Mouse (Mus musculus) small intestine, adult 2 months (tissue): Measurements from ENCODE around the gene Spag17. TPM values are rescaled to one million over a fixed set of nuclear protein-coding genes. Genes with fewer than 3 reads are reported as not detected.

Source experiments
- H3K27ac ChIP-seq: fragments of 200-500 bp; 2 replicates; pipeline ENCODE4 v1.5.1; 2012; ENCODE audit warnings: low read depth, low read length, control low read depth, inconsistent platforms; ENCODE audit not compliant: insufficient read depth
- H3K27me3 ChIP-seq: fragments of 200-500 bp; 2 replicates; pipeline ENCODE4 v1.6.1; 2012; ENCODE audit warnings: mild to moderate bottlenecking, moderate library complexity, low read length, inconsistent platforms; ENCODE audit not compliant: control insufficient read depth, insufficient read depth
- H3K36me3 ChIP-seq: fragments of 200-500 bp; 2 replicates; pipeline ENCODE4 v1.6.1; 2012; ENCODE audit warnings: mild to moderate bottlenecking, low read length, control low read depth, inconsistent platforms; ENCODE audit not compliant: control insufficient read depth, insufficient read depth
- H3K4me1 ChIP-seq: fragments of 200-500 bp; 2 replicates; pipeline ENCODE4 v1.6.1; 2012; ENCODE audit warnings: low read length, inconsistent platforms, mixed read lengths; ENCODE audit not compliant: control insufficient read depth, insufficient read depth, insufficient read length
- H3K4me3 ChIP-seq: fragments of 200-500 bp; 2 replicates; pipeline ENCODE4 v1.5.1; 2012; ENCODE audit warnings: low read depth, mild to moderate bottlenecking, control low read depth, inconsistent platforms, low read length, moderate library complexity
- CTCF ChIP-seq: fragments of 200-500 bp; IDR thresholded peaks from 2 replicates; pipeline ENCODE4 v1.5.1; 2012; ENCODE audit warnings: low read depth, mild to moderate bottlenecking, control low read depth, inconsistent platforms, low read length, moderate library complexity, mixed read lengths; ENCODE audit not compliant: insufficient replicate concordance, insufficient read length; ENCODE audit errors: extremely low read depth
- POLR2A ChIP-seq: fragments of 200-500 bp; IDR thresholded peaks from 2 replicates; pipeline ENCODE4 v1.6.1; 2012; ENCODE audit warnings: low read depth, mild to moderate bottlenecking, control low read depth, inconsistent platforms, low read length, moderate library complexity
- WGBS: fragments of 180-500 bp; shearing (Covaris S2); methylation state at CpG from one replicate; pipeline ENCODE4 v1.1.7; 2018; 5-methylcytosine and 5-hydroxymethylcytosine counted together
- polyA plus RNA-seq: library from polyadenylated mRNA; depleted of rRNA; stranded (reverse); fragments of >200 nt; gene quantifications from 2 replicates; pipeline ENCODE4 v1.2.3, GENCODE M21; 2012

The Spag17 gene
- polyA plus RNA-seq, 1 experiment = not detected

DNA sequence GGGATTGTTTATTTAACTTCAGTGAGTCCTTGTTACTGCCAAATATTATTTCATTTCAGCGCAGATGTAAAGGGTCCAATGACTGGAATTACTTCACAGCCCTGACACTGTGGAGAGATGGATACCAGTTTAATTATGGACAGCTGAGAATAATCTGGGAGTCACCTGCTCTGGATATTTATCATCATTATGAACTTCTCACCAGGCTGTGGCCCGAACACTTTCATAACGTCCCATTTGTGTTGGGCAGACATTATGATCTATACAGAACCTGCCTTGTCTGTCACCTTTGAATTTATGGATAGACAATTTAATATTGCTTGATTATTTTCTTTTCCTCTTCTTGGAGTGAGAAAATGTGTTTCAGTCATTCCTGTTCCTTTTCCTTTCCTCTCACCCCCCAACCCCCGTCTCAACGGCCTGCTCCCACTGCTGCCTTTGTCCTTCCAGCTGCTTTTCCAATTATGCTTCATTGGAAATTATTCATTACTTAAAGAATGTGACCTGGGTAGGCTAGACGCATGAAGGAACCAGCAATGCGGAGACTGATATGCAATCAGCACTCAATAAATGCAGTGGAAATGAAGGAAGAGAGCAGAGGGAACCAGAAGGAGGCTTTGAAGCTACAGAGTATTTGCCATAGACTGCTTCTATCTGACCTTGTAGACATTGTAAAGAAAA lies 74.7 kb downstream of the Spag17 start:
- H3K36me3 ChIP-seq = no peaks in the 10 kb centered on the region
- no peak overlapping the region for H3K27ac ChIP-seq
- no peaks in the 10 kb centered on the region for H3K4me1 ChIP-seq
- H3K4me3 ChIP-seq = no peak overlapping the region
- 73% methylated on average over 7 of the region's 7 CpGs for WGBS
- H3K27me3 ChIP-seq = no peaks in the 10 kb centered on the region
- no peak for TF ChIP-seq POLR2A
- no peak for TF ChIP-seq CTCF

DNA sequence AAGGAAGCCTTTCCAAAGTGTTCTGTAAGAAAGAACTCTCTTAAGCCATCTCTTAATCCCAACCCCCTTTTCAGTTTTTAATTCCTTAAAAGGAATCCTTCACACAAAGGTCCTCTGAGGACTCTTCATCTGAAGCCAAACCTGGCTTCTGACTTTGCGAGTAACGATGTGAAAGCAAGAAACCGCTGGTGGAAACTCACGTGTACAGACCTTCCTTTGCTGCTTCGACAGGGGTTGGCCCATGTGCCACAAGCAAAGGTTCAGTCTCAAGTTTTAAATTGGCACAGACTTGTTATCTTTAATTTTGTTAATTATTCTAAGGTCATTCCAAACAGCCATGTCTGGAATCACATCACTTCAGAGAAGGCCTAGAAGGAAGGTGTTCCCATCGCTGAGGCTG lies 79.1 kb downstream of the Spag17 start:
- H3K36me3 ChIP-seq = no peaks in the 10 kb centered on the region
- TF ChIP-seq POLR2A (no peak), CTCF (no peak)
- no peaks in the 10 kb centered on the region for H3K27me3 ChIP-seq
- WGBS = 85% methylated on average over 6 of the region's 6 CpGs
- H3K4me3 ChIP-seq = no peak overlapping the region
- H3K27ac ChIP-seq = no peak overlapping the region
- H3K4me1 ChIP-seq = no peaks in the 10 kb centered on the region

DNA sequence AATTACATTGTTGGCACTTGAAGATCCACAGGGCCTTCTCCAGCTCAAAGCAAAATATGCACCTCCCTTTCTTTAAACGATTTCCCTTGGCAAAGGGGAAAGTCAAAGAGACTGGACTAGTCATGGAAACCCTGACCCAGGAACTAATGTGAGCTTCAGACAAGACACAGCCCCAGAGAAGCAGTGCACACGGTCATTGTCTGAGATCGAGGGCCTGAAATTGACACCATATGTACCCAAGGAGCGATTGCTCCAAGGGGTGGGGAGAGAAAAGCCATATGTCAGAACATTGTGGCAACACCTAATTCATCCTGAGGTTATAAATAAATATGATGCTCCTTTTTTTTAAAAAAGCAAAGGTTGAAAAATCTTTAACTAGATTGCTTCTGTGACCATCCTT lies 80.7 kb downstream of the Spag17 start:
- no peaks in the 10 kb centered on the region for H3K4me1 ChIP-seq
- TF ChIP-seq CTCF (no peak), POLR2A (no peak)
- H3K36me3 ChIP-seq = no peaks in the 10 kb centered on the region
- no peak overlapping the region for H3K27ac ChIP-seq
- H3K27me3 ChIP-seq = no peaks in the 10 kb centered on the region
- WGBS = 61% methylated on average over 4 of the region's 4 CpGs
- H3K4me3 ChIP-seq = no peak overlapping the region

DNA sequence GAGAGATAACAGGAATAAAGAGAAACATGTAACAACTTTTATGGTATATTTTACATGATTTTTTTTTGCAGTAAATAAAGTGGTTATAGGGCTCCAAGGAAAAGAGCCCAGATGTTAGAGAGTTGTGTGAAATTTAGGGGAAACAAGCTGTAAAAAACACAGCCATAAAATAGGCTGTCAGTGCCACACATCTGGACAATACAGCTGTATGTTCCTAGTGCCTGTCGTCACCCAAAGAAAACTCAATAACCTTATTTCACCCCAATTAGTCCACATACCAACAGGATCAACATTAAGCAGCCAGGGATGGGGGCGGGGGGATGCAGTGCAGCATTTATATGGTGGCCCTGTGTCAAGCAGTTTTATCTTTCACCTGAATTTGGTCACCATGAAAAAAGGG lies 81.1 kb downstream of the Spag17 start:
- WGBS = 55% methylated on average over 2 of the region's 2 CpGs
- no peaks in the 10 kb centered on the region for H3K4me1 ChIP-seq
- H3K27ac ChIP-seq = no peak overlapping the region
- no peaks in the 10 kb centered on the region for H3K27me3 ChIP-seq
- TF ChIP-seq POLR2A (no peak), CTCF (no peak)
- no peaks in the 10 kb centered on the region for H3K36me3 ChIP-seq
- H3K4me3 ChIP-seq = no peak overlapping the region

DNA sequence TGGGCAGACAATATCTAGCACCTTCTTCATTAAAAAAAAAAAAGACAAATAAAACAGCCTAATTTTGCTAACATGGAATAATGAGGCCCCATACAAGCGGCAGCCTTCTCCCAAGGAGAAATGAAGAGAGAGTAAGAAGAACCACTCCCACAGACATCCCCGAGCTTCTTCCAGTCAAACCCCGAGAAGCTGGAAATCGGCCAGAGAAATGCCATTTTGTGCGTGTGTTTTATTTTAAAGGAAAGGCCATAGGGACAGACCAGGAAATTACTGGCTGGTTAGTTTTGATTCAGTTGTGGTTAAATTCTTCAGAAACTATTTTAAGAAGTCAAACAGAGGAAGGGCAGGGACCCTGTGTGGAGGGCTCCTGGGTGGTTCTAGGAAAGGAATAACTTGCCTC lies 85.6 kb downstream of the Spag17 start:
- Histone ChIP-seq H3K4me1 (no peaks in the 10 kb centered on the region), H3K4me3 (no peak overlapping the region), H3K27ac (no peak overlapping the region), H3K36me3 (no peaks in the 10 kb centered on the region), H3K27me3 (no peaks in the 10 kb centered on the region)
- TF ChIP-seq POLR2A (no peak), CTCF (no peak)
- WGBS = 62% methylated on average over 5 of the region's 5 CpGs

DNA sequence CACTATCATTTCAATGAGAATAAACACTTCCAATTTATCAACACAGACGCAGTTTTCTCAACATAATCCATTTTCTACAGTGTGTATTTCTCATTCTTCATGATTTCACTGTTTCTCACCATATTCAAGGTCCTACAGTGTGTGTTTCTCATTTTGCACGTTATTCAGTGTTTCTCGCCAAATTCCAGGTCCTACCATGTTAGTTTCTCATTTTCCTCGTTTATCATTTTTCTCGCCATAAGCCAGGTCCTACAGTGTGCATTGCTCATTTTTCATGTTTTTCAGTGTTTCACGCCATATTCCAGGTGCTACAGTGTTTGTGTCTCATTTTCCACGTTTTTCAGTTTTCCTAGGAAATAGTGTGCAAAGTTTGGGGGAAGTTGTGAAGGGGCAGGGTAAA lies 95.8 kb downstream of the Spag17 start:
- no peak for TF ChIP-seq POLR2A
- TF ChIP-seq CTCF = no peak

DNA sequence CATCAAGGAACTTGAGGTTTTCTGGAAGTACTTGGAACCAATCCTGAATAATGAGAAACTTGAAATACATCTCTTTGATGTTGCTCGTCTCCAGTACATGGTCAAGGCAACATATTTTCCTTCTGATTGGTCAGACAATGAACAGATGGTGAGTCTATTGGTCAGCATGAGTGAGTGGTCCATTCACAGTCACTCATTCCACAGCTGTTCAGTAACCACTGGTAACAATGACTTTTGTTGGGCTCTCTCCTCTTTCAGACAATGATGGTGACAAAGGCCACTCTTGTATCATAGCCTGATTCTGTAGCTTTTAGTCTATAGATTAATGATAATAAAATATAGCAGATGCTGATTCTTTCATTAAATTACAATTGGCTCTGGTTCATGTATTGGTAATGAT lies 119.5 kb downstream of the Spag17 start:
- no peak for TF ChIP-seq POLR2A
- no peak for TF ChIP-seq CTCF
- Histone ChIP-seq H3K4me1 (no peaks in the 10 kb centered on the region), H3K4me3 (no peak overlapping the region), H3K27ac (no peak overlapping the region), H3K36me3 (no peaks in the 10 kb centered on the region), H3K27me3 (no peaks in the 10 kb centered on the region)
- 77% methylated on average over 1 of the region's 1 CpGs for WGBS

More for the DNA sequence above, 95.8 kb downstream of the Spag17 start:
- Histone ChIP-seq H3K27me3 (no peaks in the 10 kb centered on the region; the same call in 1 of the 2 replicates), H3K4me3 (no peak overlapping the region), H3K27ac (no peak overlapping the region), H3K4me1 (no peaks in the 10 kb centered on the region), H3K36me3 (no peaks in the 10 kb centered on the region)
- WGBS = 55% methylated on average over 7 of the region's 7 CpGs
